Mouse (Mus musculus) left cerebral cortex, adult 2 months (tissue): ENCODE results near the gene Rab19. TPM values are rescaled to one million over a fixed set of nuclear protein-coding genes. Genes with fewer than 3 reads are reported as not detected.
"Not testable (repeated sequence)": the region's sequence is repeated elsewhere in the genome, so short reads cannot be mapped to it uniquely, and the experiment has no call there.

Experiments
- DNase-seq, 2 experiments: peaks; one replicate each; pipeline ENCODE4 v3.0.0; 2021 to 2022; ENCODE audit warnings: low spot score in 2 of 2, mixed read lengths in 1 of 2; ENCODE audit errors: extremely low spot score in 1 of 2
- H3K27ac ChIP-seq: fragments of 200-600 bp; 2 replicates; pipeline ENCODE4 v1.8.1; 2022
- H3K4me3 ChIP-seq: fragments of 200-600 bp; 2 replicates; pipeline ENCODE4 v1.8.1; 2022
- CTCF ChIP-seq: fragments of 200-600 bp; IDR thresholded peaks from 2 replicates; pipeline ENCODE4 v1.8.1; 2022; ENCODE audit warnings: antibody characterized with exemption, mild to moderate bottlenecking, moderate library complexity
- intact Hi-C: fragments of 180-260 bp; cut with DNase I; formaldehyde crosslinking; loops from one replicate; pipeline ENCODE4 v1.15.1; 2025
- long read RNA-seq, 2 experiments: library from polyadenylated mRNA; stranded (forward); transcript quantifications; one replicate each; pipeline ENCODE4 v2.0.0; 2021; ENCODE audit warnings: borderline mapping rate in 2 of 2
- total RNA-seq, 2 experiments: library from RNA; stranded (reverse); gene quantifications; 2 replicates each; pipeline ENCODE4 v1.2.3; 2021

Gene Rab19
- total RNA-seq = not detected
- long read RNA-seq, experiment 1 = 0 reads
- long read RNA-seq, experiment 2 = 0 reads

DNA sequence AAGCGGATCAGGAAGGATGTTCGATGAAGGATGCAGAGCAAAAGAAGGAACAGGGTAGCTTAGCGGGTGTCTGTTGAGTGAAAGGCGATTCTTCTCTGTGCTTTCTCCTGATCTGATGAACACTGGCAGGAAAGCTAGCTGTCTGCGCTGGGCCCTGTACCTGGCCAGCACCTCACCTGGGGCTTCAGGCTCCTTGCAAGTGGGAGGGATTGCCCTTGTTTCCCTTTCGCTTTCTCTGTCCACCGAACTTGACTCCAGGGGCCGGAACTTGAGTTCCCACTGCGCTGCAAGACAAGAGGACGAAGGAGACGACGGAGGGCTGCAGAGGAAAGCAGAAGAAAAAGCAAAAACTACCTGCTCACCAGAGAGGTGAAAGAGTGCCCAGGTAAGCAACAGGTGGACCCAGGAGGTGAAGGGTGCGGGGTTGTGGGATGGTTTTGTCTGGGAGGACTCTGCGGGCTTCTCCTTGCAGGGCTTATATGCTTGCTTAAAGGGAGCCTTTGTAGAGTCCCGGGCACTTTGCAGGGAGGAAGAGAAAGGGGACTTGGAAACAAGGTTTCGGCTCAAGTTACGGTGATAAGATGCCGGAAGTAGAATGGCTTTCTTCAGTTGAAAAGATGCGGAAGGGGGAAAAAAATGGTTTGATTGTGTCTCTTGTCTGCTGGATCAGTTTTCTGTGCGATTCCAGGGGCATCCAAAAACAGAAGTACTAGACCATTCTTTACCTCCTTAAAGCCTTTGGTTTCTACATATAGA lies at the start of gene Rab19:
Gene Rab19, plus strand, starts transcription at position 51 of the 756 bp plus-strand sequence.
- TF ChIP-seq CTCF = no peak
- H3K27ac ChIP-seq = no peak within 1 kb of the TSS
- DNase-seq = no peak
- intact Hi-C loops = no loop called here
- peak within 1 kb of the TSS; percentile 34 for H3K4me3 ChIP-seq

GRCm38 (mm10) chr6:39331998-39332700 lies 48.8 kb upstream of the Rab19 start:
- intact Hi-C loops = no loop called here
- TF ChIP-seq CTCF = no peak
- H3K4me3 ChIP-seq = no peak overlapping the region
- DNase-seq = no peak
- H3K27ac ChIP-seq = no peak overlapping the region

GRCm38 (mm10) chr6:39334224-39334623 lies 46.8 kb upstream of the Rab19 start:
- Histone ChIP-seq H3K4me3 (no peak overlapping the region), H3K27ac (no peak overlapping the region)
- DNase-seq = no peak
- intact Hi-C loops = no loop called here
- TF ChIP-seq CTCF = no peak

- H3K4me3 ChIP-seq = no peak overlapping the region
- no peak overlapping the region for H3K27ac ChIP-seq
- TF ChIP-seq CTCF = no peak; the same call in 1 of the 2 replicates
- no peak for DNase-seq
- intact Hi-C loops = no loop called here
Measured at GRCm38 (mm10) chr6:39334873-39335272, 46.1 kb upstream of the Rab19 start.

DNA sequence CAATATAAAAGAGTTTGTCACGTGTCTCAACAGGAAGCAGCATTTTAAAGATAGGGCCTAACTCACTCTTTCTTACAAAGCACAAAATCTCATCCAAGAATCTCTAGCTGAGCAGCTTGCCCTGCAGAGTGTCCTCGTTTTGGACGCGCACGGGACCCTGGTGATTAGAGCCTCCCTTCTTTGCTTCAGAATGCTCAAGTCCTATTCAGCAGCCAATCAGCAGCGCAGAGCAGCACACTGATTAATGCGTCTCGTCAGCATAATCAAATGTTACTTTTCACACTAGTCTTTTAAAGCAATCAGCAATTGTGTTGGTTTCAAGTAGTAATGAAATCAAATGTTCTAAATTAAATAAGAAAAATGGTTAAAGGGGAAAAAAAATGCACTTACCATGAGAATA lies 42.6 kb upstream of the Rab19 start:
- TF ChIP-seq CTCF = no peak
- no peak overlapping the region for H3K4me3 ChIP-seq
- DNase-seq = no peak
- intact Hi-C loops = no loop called here
- no peak overlapping the region for H3K27ac ChIP-seq

DNA sequence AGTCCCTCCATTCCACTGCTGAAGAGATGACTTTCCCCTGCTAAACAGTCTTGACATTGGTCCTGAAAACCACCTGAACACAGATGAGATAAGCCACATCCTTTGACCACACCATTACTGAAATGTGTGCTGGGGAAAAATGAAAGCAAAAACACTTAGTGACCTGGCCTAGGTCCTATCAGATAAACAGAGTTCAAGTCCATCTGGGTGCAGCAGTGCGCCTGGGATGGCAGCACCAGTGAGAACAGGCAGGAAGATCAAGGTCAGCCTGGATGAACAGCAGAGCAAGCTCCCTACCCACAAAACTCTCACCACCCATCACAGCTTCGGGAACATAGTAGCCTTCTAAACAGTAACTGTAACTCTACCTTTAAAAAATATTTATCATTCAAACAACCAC lies 39.2 kb upstream of the Rab19 start:
- Histone ChIP-seq H3K4me3 (no peak overlapping the region), H3K27ac (no peak overlapping the region)
- no peak for TF ChIP-seq CTCF
- DNase-seq = no peak
- intact Hi-C loops = loop anchor here (5.0 kb wide), 1 partner anchor 154 kb away; no protein-coding TSS in a partner anchor

- intact Hi-C loops = loop anchor here (1.0 to 5.0 kb wide), 3 partner anchors 139 to 197 kb away; no protein-coding TSS in a partner anchor
- peak; percentile 98 for TF ChIP-seq CTCF
Measured at GRCm38 (mm10) chr6:39344020-39344419, 37.0 kb upstream of the Rab19 start.

GRCm38 (mm10) chr6:39345430-39345829 lies 35.5 kb upstream of the Rab19 start:
- intact Hi-C loops = loop anchor here (2.0 kb wide), 1 partner anchor 199 kb away; no protein-coding TSS in a partner anchor
- no peak overlapping the region for H3K4me3 ChIP-seq
- H3K27ac ChIP-seq = no peak overlapping the region
- DNase-seq = no peak
- TF ChIP-seq CTCF = no peak

More at GRCm38 (mm10) chr6:39344020-39344419, 37.0 kb upstream of the Rab19 start:
- DNase-seq = peak; percentile 83 to 87
- Histone ChIP-seq H3K27ac (no peak overlapping the region), H3K4me3 (no peak overlapping the region)

DNA sequence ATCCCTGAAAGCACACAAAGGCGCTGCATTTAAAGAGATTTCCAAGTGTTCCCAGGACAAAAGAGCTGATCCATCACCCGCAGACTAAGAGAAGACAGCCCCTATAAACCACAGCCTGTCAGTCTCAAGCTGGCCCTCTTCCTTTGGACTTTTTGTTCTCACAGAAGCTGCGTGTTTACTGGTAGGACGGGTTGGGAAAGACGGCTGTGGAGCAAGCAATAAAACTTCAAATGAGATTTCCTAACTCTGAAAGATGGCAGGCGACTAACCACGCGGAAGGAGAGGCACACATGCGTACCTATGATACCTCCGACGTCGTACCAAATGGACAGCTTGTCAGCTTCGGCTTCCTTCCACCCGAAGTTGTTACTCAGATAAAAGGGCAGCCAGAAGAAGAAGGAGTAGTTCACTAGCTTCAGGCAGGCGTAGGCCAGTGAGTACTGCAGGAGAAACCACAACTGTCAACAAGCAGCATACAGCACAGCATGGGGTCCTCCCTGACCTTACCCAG lies 33.9 kb upstream of the Rab19 start:
- TF ChIP-seq CTCF = no peak
- intact Hi-C loops = no loop called here
- Histone ChIP-seq H3K4me3 (no peak overlapping the region), H3K27ac (no peak overlapping the region)
- DNase-seq = no peak

GRCm38 (mm10) chr6:39347880-39348814 lies 32.8 kb upstream of the Rab19 start:
- intact Hi-C loops = no loop called here
- peak overlapping the region; percentile 34; the same call in 1 of the 2 replicates for H3K27ac ChIP-seq
- TF ChIP-seq CTCF = no peak; the same call in 1 of the 2 replicates
- no peak for DNase-seq
- no peak overlapping the region for H3K4me3 ChIP-seq

- intact Hi-C loops = no loop called here
- no peak for TF ChIP-seq CTCF
- DNase-seq = no peak
- Histone ChIP-seq H3K4me3 (no peak overlapping the region), H3K27ac (no peak overlapping the region)
Measured at GRCm38 (mm10) chr6:39348946-39349345, 32.0 kb upstream of the Rab19 start.

DNA sequence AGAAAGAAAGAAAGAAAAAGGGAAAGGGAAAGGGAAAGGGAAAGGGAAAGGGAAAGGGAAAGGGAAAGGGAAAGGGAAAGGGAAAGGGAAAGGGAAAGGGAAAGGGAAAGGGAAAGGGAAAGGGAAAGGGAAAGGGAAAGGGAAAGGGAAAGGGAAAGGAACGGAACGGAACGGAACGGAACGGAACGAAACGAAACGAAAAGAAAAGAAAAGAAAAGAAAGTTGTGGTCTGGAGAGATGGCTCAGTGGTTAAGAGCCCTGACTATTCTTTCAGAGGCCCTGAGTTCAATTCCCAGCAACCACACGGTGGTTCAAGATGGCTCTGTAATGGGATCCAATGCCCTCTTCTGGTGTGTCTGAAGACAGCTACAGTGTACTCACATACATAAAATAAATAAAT lies 21.8 kb upstream of the Rab19 start:
- H3K4me3 ChIP-seq, H3K27ac ChIP-seq, DNase-seq, intact Hi-C loops: not testable (repeated sequence)
